Mouse (Mus musculus): Measurements from ENCODE around the gene Zfp574. TPM values are rescaled to one million over a fixed set of nuclear protein-coding genes. Genes with fewer than 3 reads are reported as not detected.

Gene Zfp574
- polyA plus RNA-seq, 1 experiment = 65.0 TPM

GRCm38 (mm10) chr7:25131247-25131646, 58.9 kb downstream of the Zfp574 start:
- no peak for DNase-seq
- H3K4me3 ChIP-seq (ENCODE audit: control insufficient read depth, insufficient read depth, low read length) = no peak overlapping the region
- H3K27ac ChIP-seq (ENCODE audit: control insufficient read depth, insufficient read depth, low read length) = no peak overlapping the region
- no peaks in the 10 kb centered on the region; the same call in 1 of the 2 replicates for H3K27me3 ChIP-seq (ENCODE audit: control insufficient read depth, insufficient read depth, low read length)
- no peaks in the 10 kb centered on the region for H3K36me3 ChIP-seq (ENCODE audit: control insufficient read depth, insufficient read depth, low read length)
- H3K4me1 ChIP-seq (replicated peaks; ENCODE audit: control insufficient read depth, insufficient read depth, low read length) = peaks cover 18% of the 10 kb centered on the region
- TF ChIP-seq CTCF (IDR thresholded peaks at IDR 0.05; ENCODE audit: borderline replicate concordance, control insufficient read depth, extremely low read depth, insufficient read depth, low read length, poor library complexity) = no peak
- no peak for TF ChIP-seq POLR2A (IDR thresholded peaks at IDR 0.05; ENCODE audit: control insufficient read depth, extremely low read depth, insufficient read depth, low read length, poor library complexity)
- WGBS = 86% methylated on average over 11 of the region's 11 CpGs

GRCm38 (mm10) chr7:25132318-25132960, 60.1 kb downstream of the Zfp574 start:
- H3K4me3 ChIP-seq (ENCODE audit: control insufficient read depth, insufficient read depth, low read length) = peak overlapping the region; percentile 55
- H3K27me3 ChIP-seq (ENCODE audit: control insufficient read depth, insufficient read depth, low read length) = no peaks in the 10 kb centered on the region; the same call in 1 of the 2 replicates
- 2% methylated on average over 25 of the region's 25 CpGs for WGBS
- TF ChIP-seq CTCF (IDR thresholded peaks at IDR 0.05; ENCODE audit: borderline replicate concordance, control insufficient read depth, extremely low read depth, insufficient read depth, low read length, poor library complexity) = 0 out of 2 replicates have a peak, but pooled peaks have one; percentile 31
- no peak for TF ChIP-seq POLR2A (IDR thresholded peaks at IDR 0.05; ENCODE audit: control insufficient read depth, extremely low read depth, insufficient read depth, low read length, poor library complexity)
- peak; percentile 80 for DNase-seq
- H3K27ac ChIP-seq (ENCODE audit: control insufficient read depth, insufficient read depth, low read length) = peak overlapping the region; percentile 35
- H3K4me1 ChIP-seq (replicated peaks; ENCODE audit: control insufficient read depth, insufficient read depth, low read length) = peaks cover 18% of the 10 kb centered on the region
- no peaks in the 10 kb centered on the region for H3K36me3 ChIP-seq (ENCODE audit: control insufficient read depth, insufficient read depth, low read length)

Other genes with a start within 250 kb of the Zfp574 start
- 6.4 and 6.8 TPM in 2 replicates for gene Gm9844, start 210.4 kb upstream of the Zfp574 start, polyA plus RNA-seq (2012; rRNA removed)
- gene Lypd4, start 202.6 kb upstream of the Zfp574 start, polyA plus RNA-seq (2012; rRNA removed) = 0.15 TPM in 1 of 2 replicates, not detected in the other
- gene Dmrtc2, start 202.5 kb upstream of the Zfp574 start, polyA plus RNA-seq (2012; rRNA removed) = not detected in 2 replicates
- gene Rps19, start 188.2 kb upstream of the Zfp574 start, polyA plus RNA-seq (2012; rRNA removed) = 543 and 698 TPM in 2 replicates
- gene Cd79a, start 175.2 kb upstream of the Zfp574 start, polyA plus RNA-seq (2012; rRNA removed) = 38.2 and 44.0 TPM in 2 replicates
- gene Arhgef1, start 169.7 kb upstream of the Zfp574 start, polyA plus RNA-seq (2012; rRNA removed) = 1,726 and 1,877 TPM in 2 replicates
- gene Gm4881, start 128.1 kb upstream of the Zfp574 start, polyA plus RNA-seq (2012; rRNA removed) = 0.31 TPM in 1 of 2 replicates, not detected in the other
- gene Rabac1, start 99.8 kb upstream of the Zfp574 start, polyA plus RNA-seq (2012; rRNA removed) = 433 and 569 TPM in 2 replicates
- gene Atp1a3, start 66.6 kb upstream of the Zfp574 start, polyA plus RNA-seq (2012; rRNA removed) = 5.6 and 7.1 TPM in 2 replicates
- gene Grik5, start 221 bp upstream of the Zfp574 start, polyA plus RNA-seq (2012; rRNA removed) = 19.1 and 23.0 TPM in 2 replicates
- gene Pou2f2, start 107.2 kb downstream of the Zfp574 start, polyA plus RNA-seq (2012; rRNA removed) = 5.6 and 5.7 TPM in 2 replicates
- 93.6 and 102 TPM in 2 replicates for gene Dedd2, start 148.0 kb downstream of the Zfp574 start, polyA plus RNA-seq (2012; rRNA removed)
- 38.2 and 46.5 TPM in 2 replicates for gene Zfp526, start 148.9 kb downstream of the Zfp574 start, polyA plus RNA-seq (2012; rRNA removed)
- gene Gsk3a, start 165.3 kb downstream of the Zfp574 start, polyA plus RNA-seq (2012; rRNA removed) = 332 and 343 TPM in 2 replicates
- gene Erf, start 178.2 kb downstream of the Zfp574 start, polyA plus RNA-seq (2012; rRNA removed) = 59.4 and 60.4 TPM in 2 replicates
- gene Cic, start 195.1 kb downstream of the Zfp574 start, polyA plus RNA-seq (2012; rRNA removed) = 270 and 297 TPM in 2 replicates
- gene Pafah1b3, start 225.4 kb downstream of the Zfp574 start, polyA plus RNA-seq (2012; rRNA removed) = 138 and 140 TPM in 2 replicates
- 0.08 TPM in 1 of 2 replicates, not detected in the other for gene Prr19, start 228.8 kb downstream of the Zfp574 start, polyA plus RNA-seq (2012; rRNA removed)
- 0.08 and 0.13 TPM in 2 replicates for gene Tmem145, start 233.5 kb downstream of the Zfp574 start, polyA plus RNA-seq (2012; rRNA removed)
- 11.9 and 14.8 TPM in 2 replicates for gene Megf8, start 244.6 kb downstream of the Zfp574 start, polyA plus RNA-seq (2012; rRNA removed)

Measured in thymus, adult 2 months (tissue).